In genomic region chr7:15931635-15932034, GRCm38 (mm10) we compare ENCODE assay signal across 27 mouse cellular contexts. TPM values are rescaled to one million over a fixed set of nuclear protein-coding genes. Genes with fewer than 3 reads are reported as not detected.
A peak's percentile ranks its signal among the peaks of the same experiment; 100 is the strongest.
DNase-seq lines count a peak whose midpoint lies in the region; ATAC-seq lines count a peak whose summit lies in the region.
"Had no signal": no experiment of that assay in that cellular context is flagged by ENCODE, and none has a peak within 500 bp of the region (broad histone marks: within the 10 kb centered on the region; RNA-seq: fewer than 3 reads in every experiment).

No protein-coding gene starts in this region.

- intact Hi-C loops in heart, postnatal 36 days (cut with DNase I): loop anchor here (2.0 kb wide), 1 partner anchor 17 kb away; no protein-coding TSS in a partner anchor

- H3K4me3 ChIP-seq in heart, embryonic 12.5 days: no peak overlapping the region
- no peak overlapping the region for H3K4me3 ChIP-seq in heart, embryonic 16.5 days (ENCODE audit: low read length)
- no peak overlapping the region for H3K4me3 ChIP-seq in heart, embryonic 10.5 days
- no peak overlapping the region for H3K4me3 ChIP-seq in brown adipose tissue, adult 24 weeks (ENCODE audit: insufficient read depth, low read depth, low read length)
- H3K4me3 ChIP-seq: embryonic facial prominence, embryonic 15.5 days; erythroblast, embryonic 14.5 days; forebrain, embryonic 10.5 days; intestine, embryonic 15.5 days had no signal

- H3K9ac ChIP-seq in heart, embryonic 12.5 days: no peak overlapping the region
- peak overlapping the region; percentile 11; the same call in 1 of the 2 replicates for H3K9ac ChIP-seq in heart, embryonic 16.5 days (ENCODE audit: low read length)
- H3K9ac ChIP-seq: embryonic facial prominence, embryonic 15.5 days; hindbrain, embryonic 14.5 days; intestine, embryonic 15.5 days had no signal

- peaks cover 6% of the 10 kb centered on the region for H3K9me3 ChIP-seq in heart, embryonic 12.5 days (replicated peaks)
- H3K9me3 ChIP-seq in heart, embryonic 16.5 days (replicated peaks; ENCODE audit: control insufficient read depth, low read length): no peaks in the 10 kb centered on the region
- no peaks in the 10 kb centered on the region for H3K9me3 ChIP-seq in heart, embryonic 10.5 days
- H3K9me3 ChIP-seq: embryonic facial prominence, embryonic 15.5 days; intestine, embryonic 15.5 days had no signal

- H3K4me2 ChIP-seq in heart, embryonic 12.5 days: peak overlapping the region; percentile 26; the same call in 1 of the 2 replicates
- peak overlapping the region; percentile 27 for H3K4me2 ChIP-seq in heart, embryonic 16.5 days (ENCODE audit: low read depth, low read length)
- H3K4me2 ChIP-seq: embryonic facial prominence, embryonic 15.5 days; hindbrain, embryonic 14.5 days; intestine, embryonic 15.5 days had no signal

- H3K4me1 ChIP-seq in heart, embryonic 12.5 days (replicated peaks): peaks cover 16% of the 10 kb centered on the region
- peaks cover 15% of the 10 kb centered on the region for H3K4me1 ChIP-seq in heart, embryonic 16.5 days (ENCODE audit: control insufficient read depth, insufficient read depth, low read length)
- peaks cover 5% of the 10 kb centered on the region; the same call in 1 of the 2 replicates for H3K4me1 ChIP-seq in heart, embryonic 10.5 days
- H3K4me1 ChIP-seq in brown adipose tissue, adult 24 weeks (ENCODE audit: control insufficient read depth, insufficient read depth, insufficient read length, low read length): peaks cover 10% of the 10 kb centered on the region; the same call in 1 of the 2 replicates
- H3K4me1 ChIP-seq: embryonic facial prominence, embryonic 15.5 days; intestine, embryonic 15.5 days had no signal

- no peak for ATAC-seq in heart, embryonic 12.5 days (ENCODE audit: insufficient number of reproducible peaks, low FRiP score)
- no peak; the same call in 1 of the 2 replicates for ATAC-seq in heart, embryonic 16.5 days (replicated peaks; ENCODE audit: extremely low read depth, insufficient read depth, low FRiP score)
- ATAC-seq in monocyte, adult 5-6 weeks (replicated peaks; ENCODE audit: insufficient number of reproducible peaks, low FRiP score, low TSS enrichment, poor library complexity, severe bottlenecking): no peak
- ATAC-seq: forebrain, embryonic 14.5 days; intestine, embryonic 15.5 days had no signal

- WGBS in heart, embryonic 12.5 days: 57% methylated on average over 3 of the region's 3 CpGs
- WGBS in heart, embryonic 16.5 days: 34% methylated on average over 3 of the region's 3 CpGs
- 51% methylated on average over 3 of the region's 3 CpGs for whole genome bisulfite sequencing in heart, embryonic 10.5 days

- no peak overlapping the region for H3K27ac ChIP-seq in heart, embryonic 12.5 days (ENCODE audit: poor library complexity, severe bottlenecking)
- H3K27ac ChIP-seq in heart, embryonic 16.5 days (ENCODE audit: low read length): peak overlapping the region; percentile 78
- no peak overlapping the region for H3K27ac ChIP-seq in heart, embryonic 10.5 days
- H3K27ac ChIP-seq in brown adipose tissue, adult 24 weeks (replicated peaks; ENCODE audit: low read depth, low read length): peak overlapping the region; percentile 80; the same call in 1 of the 2 replicates
- H3K27ac ChIP-seq: embryonic facial prominence, embryonic 15.5 days; forebrain, embryonic 10.5 days; hindbrain, embryonic 14.5 days; intestine, embryonic 15.5 days had no signal

- H3K27me3 ChIP-seq in heart, embryonic 12.5 days (replicated peaks): no peaks in the 10 kb centered on the region
- H3K27me3 ChIP-seq in heart, embryonic 16.5 days (ENCODE audit: control insufficient read depth, insufficient read depth, low read length): no peaks in the 10 kb centered on the region
- H3K27me3 ChIP-seq in heart, embryonic 10.5 days (ENCODE audit: insufficient read depth, poor library complexity, severe bottlenecking): no peaks in the 10 kb centered on the region
- H3K27me3 ChIP-seq: embryonic facial prominence, embryonic 15.5 days; intestine, embryonic 15.5 days had no signal

- DNase-seq in heart, postnatal 36 days: no peak
- DNase-seq in heart, embryonic 10.5 days (ENCODE audit: low spot score): no peak
- peak; percentile 43 for DNase-seq in NIH3T3 (ENCODE audit: low read depth)
- DNase-seq: adrenal gland, adult 8-10 months; adrenal gland, postnatal 36 days; cerebellum, adult 11 months; cerebellum, adult 8-10 months; cerebellum, postnatal 14 days; embryo, embryonic 11 days; gastrocnemius, postnatal 10 days; kidney, adult 8-10 months had no signal

- peaks cover 8% of the 10 kb centered on the region for H3K36me3 ChIP-seq in heart, embryonic 12.5 days
- peaks cover 4% of the 10 kb centered on the region for H3K36me3 ChIP-seq in heart, embryonic 16.5 days (ENCODE audit: control insufficient read depth, insufficient read depth)
- H3K36me3 ChIP-seq in heart, embryonic 10.5 days: peaks cover 16% of the 10 kb centered on the region
- H3K36me3 ChIP-seq: intestine, embryonic 15.5 days had no signal

RNA-seq across cellular contexts. Expression of gene Selenow, which starts 9.4 kb away (rescaled TPM):
- 759 and 790 TPM in 2 replicates for polyA plus RNA-seq in heart, embryonic 12.5 days (2016; fragmentation: Nextera tagmentation; extraction: Ambion mirVana)
- 100 to 1,000 TPM; 169 to 178 TPM for total RNA-seq in heart, postnatal 36 days (2021)
- polyA plus RNA-seq in heart, embryonic 16.5 days (2015; fragmentation: Nextera tagmentation; extraction: Ambion mirVana): 654 and 659 TPM in 2 replicates
- polyA plus RNA-seq in heart, embryonic 10.5 days (2016; fragmentation: Nextera tagmentation; extraction: Ambion mirVana): 750 and 752 TPM in 2 replicates
- polyA plus RNA-seq in brown adipose tissue, adult 24 weeks (2012; ENCODE audit: insufficient read depth, insufficient read length, missing spikeins): 320 and 478 TPM in 2 replicates
- 42.8 to 94.2 TPM (median 48.6 TPM) in 3 replicates for total RNA-seq in monocyte, adult 5-6 weeks (2017)

RNA-seq across cellular contexts. Expression of gene Nop53, which starts 14.2 kb away (rescaled TPM):
- polyA plus RNA-seq in heart, embryonic 12.5 days (2016; fragmentation: Nextera tagmentation; extraction: Ambion mirVana): 122 and 126 TPM in 2 replicates
- total RNA-seq in heart, postnatal 36 days (2021): 100 to 1,000 TPM; 137 to 141 TPM
- polyA plus RNA-seq in heart, embryonic 16.5 days (2015; fragmentation: Nextera tagmentation; extraction: Ambion mirVana): 128 and 154 TPM in 2 replicates
- 136 and 152 TPM in 2 replicates for polyA plus RNA-seq in heart, embryonic 10.5 days (2016; fragmentation: Nextera tagmentation; extraction: Ambion mirVana)
- 86.7 and 98.8 TPM in 2 replicates for polyA plus RNA-seq in brown adipose tissue, adult 24 weeks (2012; ENCODE audit: insufficient read depth, insufficient read length, missing spikeins)
- 208 to 319 TPM (median 268 TPM) in 3 replicates for total RNA-seq in monocyte, adult 5-6 weeks (2017)

RNA-seq across cellular contexts. Expression of gene Ehd2, which starts 35.7 kb away (rescaled TPM):
- polyA plus RNA-seq in heart, embryonic 12.5 days (2016; fragmentation: Nextera tagmentation; extraction: Ambion mirVana): 35.2 and 37.9 TPM in 2 replicates
- 100 to 1,000 TPM in 1 of 2 experiments, 10 to 100 TPM in 1; 93.1 to 131 TPM for total RNA-seq in heart, postnatal 36 days (2021)
- 61.8 and 66.7 TPM in 2 replicates for polyA plus RNA-seq in heart, embryonic 16.5 days (2015; fragmentation: Nextera tagmentation; extraction: Ambion mirVana)
- polyA plus RNA-seq in heart, embryonic 10.5 days (2016; fragmentation: Nextera tagmentation; extraction: Ambion mirVana): 22.1 and 26.2 TPM in 2 replicates
- 141 and 148 TPM in 2 replicates for polyA plus RNA-seq in brown adipose tissue, adult 24 weeks (2012; ENCODE audit: insufficient read depth, insufficient read length, missing spikeins)
- 0.49 TPM in 1 of 3 replicates, not detected in the others for total RNA-seq in monocyte, adult 5-6 weeks (2017)

RNA-seq across cellular contexts. Expression of gene Crxos, which starts 49.2 kb away (rescaled TPM):
- not detected in 2 replicates for polyA plus RNA-seq in heart, embryonic 12.5 days (2016; fragmentation: Nextera tagmentation; extraction: Ambion mirVana)
- total RNA-seq in heart, postnatal 36 days (2021): not detected
- polyA plus RNA-seq in heart, embryonic 16.5 days (2015; fragmentation: Nextera tagmentation; extraction: Ambion mirVana): not detected in 2 replicates
- polyA plus RNA-seq in heart, embryonic 10.5 days (2016; fragmentation: Nextera tagmentation; extraction: Ambion mirVana): not detected in 2 replicates
- polyA plus RNA-seq in brown adipose tissue, adult 24 weeks (2012; ENCODE audit: insufficient read depth, insufficient read length, missing spikeins): not detected in 2 replicates
- not detected in 3 replicates for total RNA-seq in monocyte, adult 5-6 weeks (2017)
- total RNA-seq: adrenal gland, adult 8-10 months; adrenal gland, postnatal 36 days; common myeloid progenitor, adult 5-6 weeks; gastrocnemius, postnatal 10 days; gastrocnemius, postnatal 4 days; hematopoietic stem cell, adult 5-6 weeks had no signal
- polyA plus RNA-seq: embryonic facial prominence, embryonic 11.5 days; embryonic facial prominence, embryonic 15.5 days; forebrain, embryonic 10.5 days; forebrain, embryonic 14.5 days; intestine, embryonic 15.5 days; kidney, embryonic 16.5 days had no signal

RNA-seq across cellular contexts. Expression of gene Crx, which starts 51.9 kb away (rescaled TPM):
- not detected in 2 replicates for polyA plus RNA-seq in heart, embryonic 12.5 days (2016; fragmentation: Nextera tagmentation; extraction: Ambion mirVana)
- not detected for total RNA-seq in heart, postnatal 36 days (2021)
- polyA plus RNA-seq in heart, embryonic 16.5 days (2015; fragmentation: Nextera tagmentation; extraction: Ambion mirVana): not detected in 2 replicates
- not detected in 2 replicates for polyA plus RNA-seq in heart, embryonic 10.5 days (2016; fragmentation: Nextera tagmentation; extraction: Ambion mirVana)
- polyA plus RNA-seq in brown adipose tissue, adult 24 weeks (2012; ENCODE audit: insufficient read depth, insufficient read length, missing spikeins): not detected in 2 replicates
- not detected in 3 replicates for total RNA-seq in monocyte, adult 5-6 weeks (2017)
- total RNA-seq: adrenal gland, adult 8-10 months; adrenal gland, postnatal 36 days; common myeloid progenitor, adult 5-6 weeks; ES-E14; gastrocnemius, postnatal 10 days; gastrocnemius, postnatal 4 days; hematopoietic stem cell, adult 5-6 weeks had no signal
- polyA plus RNA-seq: erythroblast, embryonic 14.5 days; hindbrain, embryonic 14.5 days; intestine, embryonic 15.5 days; kidney, embryonic 16.5 days had no signal

Comparison
In these comparisons a context has a peak if more than half of its experiments do, and no peak if none do; other contexts are left out.
1. H3K27ac ChIP-seq: peak in heart, embryonic 16.5 days (single experiment) and brown adipose tissue, adult 24 weeks (single experiment); none in heart, embryonic 12.5 days (single experiment) and heart, embryonic 10.5 days (single experiment).